In the genomic region with DNA sequence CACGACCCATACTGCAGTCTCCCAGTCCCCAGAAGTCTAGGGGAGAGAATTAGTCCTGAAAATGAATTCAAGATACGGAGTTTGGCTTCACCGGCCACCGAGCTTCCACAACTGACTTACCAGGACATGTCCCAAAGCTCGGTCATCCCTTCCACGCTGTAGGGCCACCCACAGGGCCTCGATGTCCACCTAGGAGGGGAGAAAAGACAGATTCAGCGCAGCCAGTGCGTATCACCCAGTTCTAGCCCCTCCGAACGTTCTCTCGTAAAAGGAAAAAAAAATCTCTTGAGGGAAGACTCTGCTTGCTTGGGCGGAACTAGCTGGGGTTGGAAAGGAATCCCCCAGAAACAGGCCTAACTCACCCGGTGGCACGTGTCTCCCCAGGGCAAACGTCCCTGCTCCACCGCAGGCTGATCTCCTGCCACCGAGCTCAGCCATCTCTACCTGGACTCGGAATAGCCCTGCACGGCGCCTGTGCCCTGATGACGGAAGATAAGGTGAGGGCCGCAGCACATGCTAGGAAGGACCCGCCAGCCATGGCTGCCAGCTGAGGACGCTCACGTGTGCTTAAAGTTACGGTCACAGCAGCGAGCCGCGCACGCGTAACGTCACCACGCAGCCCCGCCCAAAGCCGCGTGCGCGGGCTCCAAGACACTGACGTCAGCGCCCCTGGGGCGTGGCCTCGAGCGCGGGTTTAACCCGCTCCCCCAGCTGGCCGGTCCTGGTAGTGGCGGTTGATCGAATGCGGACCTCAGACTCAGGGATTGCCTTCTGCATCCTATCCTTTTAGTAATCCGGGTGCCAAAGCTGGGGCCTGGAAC, we compare ENCODE assay signal across 8 mouse cellular contexts. TPM values are rescaled to one million over a fixed set of nuclear protein-coding genes. Genes with fewer than 3 reads are reported as not detected.
A peak's percentile ranks its signal among the peaks of the same experiment; 100 is the strongest.
DNase-seq lines count a peak whose midpoint lies in the region; ATAC-seq and TF ChIP-seq lines count a peak whose summit lies in the region.

No protein-coding gene starts in this region.

- H3K4me1 ChIP-seq in megakaryocyte, embryonic 14.5 days, result peaks cover 41% of the 10 kb centered on the region

- H3K27ac ChIP-seq in gastrocnemius, adult 2 months, result peak overlapping the region; percentile 97

- H3K27me3 ChIP-seq in megakaryocyte, embryonic 14.5 days (replicated peaks), result no peaks in the 10 kb centered on the region

- peak; percentile 99 for DNase-seq in ZHBTc4 (ENCODE audit: low read depth, low spot score)
- DNase-seq in gastrocnemius, adult 2 months, result peak; percentile 98
- DNase-seq in hindlimb bud, embryonic 11.5 days (ENCODE audit: extremely low spot score, low read depth, low spot score), result peak; percentile 91
- DNase-seq in left cerebral cortex, adult 8-10 months (ENCODE audit: low spot score in 2 of 2), result peak; percentile 95 to 99
- DNase-seq in right cerebral cortex, postnatal 10 days (ENCODE audit: low spot score in 2 of 2), result peak; percentile 98
- peak; percentile 99 for DNase-seq in urinary bladder, postnatal 25 days (ENCODE audit: low spot score)

- ATAC-seq in common myeloid progenitor, adult 5-6 weeks (replicated peaks; ENCODE audit: low read depth, poor library complexity, severe bottlenecking), result peak; percentile 93

- no peaks in the 10 kb centered on the region for H3K9me3 ChIP-seq in megakaryocyte, embryonic 14.5 days

- peak; percentile 91 for TF ChIP-seq CTCF in gastrocnemius, adult 2 months (IDR thresholded peaks at IDR 0.05)

- intact Hi-C loops in gastrocnemius, adult 2 months (cut with DNase I), result loop anchor here (2.0 to 5.0 kb wide), 2 partner anchors 51 to 96 kb away; partner anchors contain the start of gene Purb

- peaks cover 34% of the 10 kb centered on the region for H3K36me3 ChIP-seq in megakaryocyte, embryonic 14.5 days (replicated peaks; ENCODE audit: low read length)

- peak overlapping the region; percentile 80 for H3K4me3 ChIP-seq in gastrocnemius, adult 2 months
- H3K4me3 ChIP-seq in megakaryocyte, embryonic 14.5 days (replicated peaks), result peak overlapping the region; percentile 96

RNA-seq across cellular contexts. Expression of gene Myo1g, which starts 7.6 kb away (rescaled TPM):
- total RNA-seq in common myeloid progenitor, adult 5-6 weeks (2017), result 27.1 and 38.1 TPM in 2 replicates
- total RNA-seq in gastrocnemius, adult 2 months (2021), result under 1 TPM; 0.36 to 0.56 TPM
- 1 to 10 TPM in 1 of 4 experiments, under 1 TPM in 3; 0.44 to 1.3 (median 0.67) TPM for total RNA-seq in left cerebral cortex, adult 8-10 months (2022)
- 28.0 and 34.2 TPM in 2 replicates for polyA plus RNA-seq in megakaryocyte, embryonic 14.5 days (2012; ENCODE audit: insufficient read depth, low replicate concordance)

RNA-seq across cellular contexts. Expression of gene Ccm2, which starts 18.3 kb away (rescaled TPM):
- 36.7 and 39.4 TPM in 2 replicates for total RNA-seq in common myeloid progenitor, adult 5-6 weeks (2017)
- total RNA-seq in gastrocnemius, adult 2 months (2021), result 10 to 100 TPM; 20.8 to 23.8 TPM
- total RNA-seq in left cerebral cortex, adult 8-10 months (2022), result 10 to 100 TPM; 60.8 to 79.1 (median 71.2) TPM
- 11.6 and 24.8 TPM in 2 replicates for polyA plus RNA-seq in megakaryocyte, embryonic 14.5 days (2012; ENCODE audit: insufficient read depth, low replicate concordance)

RNA-seq across cellular contexts. Expression of gene Purb, which starts 52.7 kb away (rescaled TPM):
- total RNA-seq in common myeloid progenitor, adult 5-6 weeks (2017), result 65.8 and 78.7 TPM in 2 replicates
- total RNA-seq in gastrocnemius, adult 2 months (2021), result 10 to 100 TPM; 19.9 to 23.5 TPM
- total RNA-seq in left cerebral cortex, adult 8-10 months (2022), result 100 to 1,000 TPM; 221 to 283 (median 254) TPM
- polyA plus RNA-seq in megakaryocyte, embryonic 14.5 days (2012; ENCODE audit: insufficient read depth, low replicate concordance), result 8.7 and 12.9 TPM in 2 replicates

Comparison
In these comparisons a context has a peak if more than half of its experiments do, and no peak if none do; other contexts are left out.
1. Peak in every context shown above with its lines: DNase-seq, ATAC-seq, H3K4me3 ChIP-seq and H3K27ac ChIP-seq.
2. RNA of gene Myo1g, which starts 7.6 kb away (total RNA-seq): 27.1 to 38.1 TPM in common myeloid progenitor, adult 5-6 weeks; 0.44 to 1.3 TPM in left cerebral cortex, adult 8-10 months and 0.36 to 0.56 TPM in gastrocnemius, adult 2 months; every median in the first group is over 10 times any median in the second.